Mouse (Mus musculus): ENCODE measurements at regions not wholly inside any gene's neighbourhood (a gene's known extent, or its start where the extent isn't known, plus 50 kb on each side); places are given as distances from the start of the nearest gene placed in this dataset. TPM values are rescaled to one million over a fixed set of nuclear protein-coding genes. Genes with fewer than 3 reads are reported as not detected.

DNA sequence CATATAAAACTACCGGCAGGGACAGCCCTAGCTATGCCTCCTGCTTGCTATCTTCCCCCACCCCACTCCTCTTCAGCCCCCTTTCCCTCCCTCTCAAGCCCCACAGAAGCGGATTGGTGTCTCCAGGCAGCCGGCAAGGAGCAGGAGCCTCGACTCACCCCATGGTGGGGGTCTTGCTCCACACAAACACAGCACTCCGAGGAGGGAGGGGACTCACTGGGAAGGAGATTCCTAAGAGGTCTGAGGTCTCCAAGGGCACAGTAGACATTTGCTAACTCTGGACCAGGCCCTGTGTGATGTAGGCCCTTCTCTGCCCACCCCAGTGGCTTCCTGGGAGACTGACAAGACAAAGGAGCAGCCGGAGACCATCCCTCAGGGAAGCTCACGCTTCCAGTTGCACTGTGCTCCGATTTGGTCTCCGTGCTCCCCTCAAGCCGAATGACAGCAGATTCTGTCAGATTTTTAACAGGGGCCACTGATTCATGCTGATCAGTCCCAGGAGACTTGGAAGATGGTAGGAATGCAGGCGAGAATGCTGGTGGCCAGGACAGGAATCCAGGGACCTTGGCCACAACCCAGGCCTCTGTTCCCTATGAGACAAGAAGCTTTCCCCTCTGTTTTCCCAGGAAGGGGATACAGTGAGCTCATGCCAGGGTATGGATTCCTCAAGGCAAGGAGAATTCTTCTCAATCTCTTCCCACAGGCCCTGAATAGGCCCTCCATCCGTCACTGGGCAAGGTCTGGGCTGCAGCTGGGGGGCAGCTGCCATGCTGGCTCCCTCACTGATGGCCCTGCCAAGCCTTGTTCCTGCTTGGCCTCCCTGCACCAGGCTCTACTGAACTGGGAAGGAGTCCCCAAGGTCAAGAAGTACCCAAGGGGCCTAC is 55.2 kb upstream of the Dlk1 start:
- Histone ChIP-seq H3K27ac (replicated peaks) (no peak overlapping the region), H3K9me3 (replicated peaks) (no peaks in the 10 kb centered on the region), H3K4me3 (replicated peaks) (no peak overlapping the region), H3K36me3 (no peaks in the 10 kb centered on the region), H3K4me1 (peaks cover 65% of the 10 kb centered on the region), H3K27me3 (replicated peaks) (0 out of 2 replicates have a peak, but pooled peaks cover 5% of the 10 kb centered on the region), H3K4me2 (no peak overlapping the region), H3K9ac (replicated peaks) (no peak overlapping the region)
- 54% methylated on average over 12 of the region's 12 CpGs for WGBS
- no peak for ATAC-seq (ENCODE audit: low FRiP score)

DNA sequence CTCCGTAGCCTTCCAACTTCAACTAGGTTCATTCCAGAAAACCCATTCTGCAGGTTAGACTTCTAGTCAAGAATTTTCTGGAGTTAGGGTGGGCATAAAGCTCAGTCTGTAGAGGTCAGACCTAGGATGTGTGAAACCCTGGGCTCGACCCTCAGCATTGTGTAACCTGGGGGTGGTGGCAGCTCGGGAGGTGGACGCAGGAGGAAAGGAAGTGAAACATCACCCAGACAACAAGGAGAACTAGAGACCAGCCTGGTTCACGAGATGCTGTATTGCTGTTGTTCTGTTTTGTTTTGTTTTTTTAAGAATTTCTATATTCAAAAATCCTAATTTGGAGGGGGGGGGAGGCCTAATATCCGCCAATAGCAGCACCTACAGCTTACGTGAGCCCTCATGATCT is 54.1 kb upstream of the Dlk1 start:
- Histone ChIP-seq H3K9ac (replicated peaks) (no peak overlapping the region), H3K27me3 (replicated peaks) (0 out of 2 replicates have a peak, but pooled peaks cover 3% of the 10 kb centered on the region), H3K9me3 (replicated peaks) (no peaks in the 10 kb centered on the region), H3K36me3 (no peaks in the 10 kb centered on the region), H3K4me3 (replicated peaks) (no peak overlapping the region), H3K4me2 (no peak overlapping the region), H3K27ac (replicated peaks) (no peak overlapping the region), H3K4me1 (peaks cover 65% of the 10 kb centered on the region)
- no peak for ATAC-seq (ENCODE audit: low FRiP score)
- 87% methylated on average over 7 of the region's 7 CpGs for WGBS

DNA sequence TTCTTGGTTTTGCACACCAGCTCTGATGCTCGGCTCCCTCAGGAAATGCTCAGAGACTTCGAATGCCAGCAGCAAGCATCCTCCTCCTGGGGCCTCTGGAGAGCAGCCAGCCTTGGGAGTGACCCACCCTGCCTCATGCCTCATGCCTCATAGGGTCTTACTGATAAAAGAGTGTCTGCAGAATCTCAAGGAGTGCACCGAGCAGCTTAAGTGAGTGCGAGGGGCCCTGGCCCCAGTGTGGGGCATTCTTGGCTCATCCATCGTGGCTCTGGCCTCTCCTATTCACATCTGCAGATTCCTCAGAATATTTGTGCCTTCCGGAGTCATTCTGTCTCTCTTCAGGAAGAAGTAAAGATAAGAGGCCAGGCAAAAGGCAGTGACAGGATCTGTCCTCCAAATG is 53.7 kb upstream of the Dlk1 start:
- WGBS: 29% methylated on average over 6 of the region's 6 CpGs
- no peak for ATAC-seq (ENCODE audit: low FRiP score)

DNA sequence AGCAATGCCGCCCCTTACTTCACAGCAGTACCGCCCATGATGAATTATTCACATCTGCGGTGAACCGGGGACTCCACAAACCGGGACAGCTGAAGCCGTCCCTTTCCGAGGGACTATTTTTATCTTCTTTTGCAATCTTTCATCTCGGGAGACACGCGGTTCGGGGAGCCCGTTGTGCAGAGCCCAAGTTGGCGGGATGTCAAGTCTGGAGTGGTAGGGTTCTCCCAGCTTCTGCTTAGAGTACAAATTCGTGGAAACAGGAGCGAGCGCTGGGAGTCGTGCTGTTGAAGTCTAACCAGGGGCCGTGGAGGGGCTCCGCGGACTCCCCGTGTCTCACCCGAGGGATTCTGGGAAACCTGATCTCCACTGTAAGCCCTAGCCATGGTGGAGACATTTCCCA is 53.0 kb upstream of the Dlk1 start:
- Histone ChIP-seq H3K4me3 (replicated peaks) (0 out of 2 replicates have a peak overlapping the region, but pooled peaks have one; percentile 4), H3K9ac (replicated peaks) (no peak overlapping the region), H3K4me1 (peaks cover 58% of the 10 kb centered on the region), H3K36me3 (no peaks in the 10 kb centered on the region), H3K27me3 (replicated peaks) (0 out of 2 replicates have a peak, but pooled peaks cover 3% of the 10 kb centered on the region), H3K4me2 (peak overlapping the region; percentile 41), H3K9me3 (replicated peaks) (no peaks in the 10 kb centered on the region), H3K27ac (replicated peaks) (no peak overlapping the region)
- 24% methylated on average over 22 of the region's 22 CpGs for WGBS
- ATAC-seq (ENCODE audit: low FRiP score): no peak

More for the DNA sequence above, 53.7 kb upstream of the Dlk1 start:
- Histone ChIP-seq H3K9ac (replicated peaks) (no peak overlapping the region), H3K27me3 (replicated peaks) (0 out of 2 replicates have a peak, but pooled peaks cover 3% of the 10 kb centered on the region), H3K4me3 (replicated peaks) (no peak overlapping the region), H3K4me2 (peak overlapping the region; percentile 41; the same call in 1 of the 2 replicates), H3K27ac (replicated peaks) (no peak overlapping the region; the same call in 1 of the 2 replicates), H3K9me3 (replicated peaks) (no peaks in the 10 kb centered on the region), H3K4me1 (peaks cover 62% of the 10 kb centered on the region), H3K36me3 (no peaks in the 10 kb centered on the region)

DNA sequence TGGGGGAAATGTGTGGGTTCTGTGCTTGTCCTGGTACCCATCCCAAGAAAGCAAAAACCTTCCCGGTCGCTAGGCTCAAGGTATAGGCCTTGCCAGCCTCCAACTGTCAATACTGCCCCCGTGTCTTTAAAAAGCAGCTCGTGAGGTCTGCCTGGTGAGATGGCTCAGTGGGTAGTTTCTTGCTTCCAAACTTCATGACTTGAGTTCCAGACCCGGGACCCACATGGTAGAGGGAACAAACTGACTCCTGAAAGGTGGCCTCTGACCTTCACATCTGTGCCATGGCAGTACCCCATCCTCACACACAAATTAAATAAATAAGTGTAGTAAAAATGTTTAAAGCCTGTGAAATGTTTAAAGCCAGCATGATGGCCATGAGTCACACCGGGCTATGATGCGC is 52.6 kb upstream of the Dlk1 start:
- Histone ChIP-seq H3K9ac (replicated peaks) (no peak overlapping the region), H3K27me3 (replicated peaks) (0 out of 2 replicates have a peak, but pooled peaks cover 3% of the 10 kb centered on the region), H3K36me3 (no peaks in the 10 kb centered on the region), H3K9me3 (replicated peaks) (no peaks in the 10 kb centered on the region), H3K4me2 (no peak overlapping the region), H3K4me3 (replicated peaks) (no peak overlapping the region), H3K4me1 (peaks cover 55% of the 10 kb centered on the region), H3K27ac (replicated peaks) (no peak overlapping the region)
- no peak for ATAC-seq (ENCODE audit: low FRiP score)
- WGBS: 86% methylated on average over 7 of the region's 7 CpGs

DNA sequence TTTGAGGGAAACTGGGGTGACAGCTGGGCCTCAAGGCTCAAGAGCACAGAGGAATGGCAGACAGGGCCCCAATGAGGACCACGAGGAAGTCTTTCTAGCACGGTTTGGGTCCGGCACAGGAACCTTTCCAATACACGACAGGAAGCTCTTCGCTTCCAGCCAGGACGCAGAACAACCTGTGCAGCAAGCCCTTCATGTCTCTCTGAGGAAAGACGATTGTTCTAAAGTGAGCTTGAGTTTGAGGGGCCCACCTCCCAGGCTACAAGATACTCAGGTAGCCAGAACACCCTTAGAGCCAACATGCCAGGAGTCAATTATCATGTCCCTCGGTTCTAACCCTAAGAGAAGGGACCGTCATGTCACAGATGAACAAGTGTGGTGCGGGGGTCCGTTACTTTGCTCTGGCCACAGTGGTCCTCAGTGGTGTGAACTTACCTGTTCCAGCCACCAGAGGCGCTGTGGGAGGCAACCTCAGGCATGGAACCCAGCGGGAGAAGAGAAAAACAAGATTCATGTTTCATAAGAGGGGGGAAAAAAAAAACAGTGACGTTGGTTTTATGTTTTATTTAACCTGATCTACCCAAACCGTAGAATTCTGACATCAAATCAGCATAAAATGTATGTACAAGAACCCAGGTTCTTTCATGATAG is 51.6 kb upstream of the Dlk1 start:
- H3K27ac ChIP-seq (replicated peaks): no peak overlapping the region; the same call in 1 of the 2 replicates
- 0 out of 2 replicates have a peak, but pooled peaks cover 3% of the 10 kb centered on the region for H3K27me3 ChIP-seq (replicated peaks)
- ATAC-seq (ENCODE audit: low FRiP score): no peak
- H3K4me1 ChIP-seq: peaks cover 55% of the 10 kb centered on the region
- H3K9me3 ChIP-seq (replicated peaks): no peaks in the 10 kb centered on the region
- H3K9ac ChIP-seq (replicated peaks): no peak overlapping the region
- H3K4me2 ChIP-seq: no peak overlapping the region
- H3K36me3 ChIP-seq: no peaks in the 10 kb centered on the region
- 54% methylated on average over 15 of the region's 15 CpGs for WGBS
- H3K4me3 ChIP-seq (replicated peaks): no peak overlapping the region

DNA sequence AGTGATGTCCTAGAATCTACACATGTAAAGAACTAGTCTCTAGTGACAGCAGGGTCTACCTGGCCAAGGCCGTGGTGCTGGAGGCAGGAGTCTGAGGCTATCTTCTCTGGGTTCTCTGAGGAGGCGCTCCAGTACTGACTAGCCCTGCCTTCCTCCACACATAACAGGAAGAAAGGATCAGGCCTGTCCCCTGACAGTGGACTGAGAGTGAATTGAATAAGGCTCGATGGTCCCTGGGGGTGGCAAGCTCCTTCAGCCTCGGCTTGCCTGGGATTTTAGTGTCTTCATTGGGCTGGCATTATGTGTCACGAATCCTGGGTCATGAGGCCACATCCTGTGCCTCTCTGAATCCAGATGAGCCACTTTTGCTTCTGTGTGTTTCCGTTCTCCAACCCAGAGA is 50.9 kb upstream of the Dlk1 start:
- H3K27me3 ChIP-seq (replicated peaks): 0 out of 2 replicates have a peak, but pooled peaks cover 3% of the 10 kb centered on the region
- no peak overlapping the region for H3K4me2 ChIP-seq
- WGBS: 79% methylated on average over 6 of the region's 6 CpGs
- H3K4me1 ChIP-seq: peaks cover 55% of the 10 kb centered on the region
- H3K9ac ChIP-seq (replicated peaks): no peak overlapping the region
- H3K9me3 ChIP-seq (replicated peaks): no peaks in the 10 kb centered on the region
- no peaks in the 10 kb centered on the region for H3K36me3 ChIP-seq
- H3K27ac ChIP-seq (replicated peaks): peak overlapping the region; percentile 54; the same call in 1 of the 2 replicates
- no peak overlapping the region for H3K4me3 ChIP-seq (replicated peaks)
- no peak for ATAC-seq (ENCODE audit: low FRiP score)

DNA sequence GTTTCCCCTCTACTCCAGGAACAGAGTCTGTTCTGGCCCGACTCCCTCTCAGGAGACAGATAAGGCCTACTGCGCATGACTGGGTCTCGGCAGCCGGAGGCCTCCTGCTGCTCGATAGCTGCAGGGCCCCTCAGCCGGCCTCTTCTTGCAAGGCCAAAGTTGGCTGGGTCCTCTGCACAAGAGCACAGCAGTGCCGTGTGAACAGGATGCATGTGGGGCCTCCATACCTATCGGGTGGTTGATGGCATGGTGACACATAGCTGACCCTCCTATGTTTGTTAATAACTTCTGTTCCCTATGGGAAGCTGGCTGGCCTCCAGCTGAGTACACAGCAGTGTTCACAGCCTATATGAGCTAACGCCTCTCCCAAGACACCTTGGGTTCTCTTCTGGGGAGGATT is 50.4 kb upstream of the Dlk1 start:
- peaks cover 55% of the 10 kb centered on the region for H3K4me1 ChIP-seq
- 9% methylated on average over 9 of the region's 9 CpGs for WGBS
- H3K4me3 ChIP-seq (replicated peaks): no peak overlapping the region
- H3K4me2 ChIP-seq: no peak overlapping the region
- no peaks in the 10 kb centered on the region for H3K36me3 ChIP-seq
- H3K9me3 ChIP-seq (replicated peaks): no peaks in the 10 kb centered on the region
- ATAC-seq (ENCODE audit: low FRiP score): peak; percentile 35; the same call in 1 of the 2 replicates
- H3K27me3 ChIP-seq (replicated peaks): 0 out of 2 replicates have a peak, but pooled peaks cover 2% of the 10 kb centered on the region
- H3K27ac ChIP-seq (replicated peaks): peak overlapping the region; percentile 45
- H3K9ac ChIP-seq (replicated peaks): no peak overlapping the region; the same call in 1 of the 2 replicates

Small RNA genes in the stretch of these regions (microRNA-seq; reads per million reads assigned to microRNA genes)
- gene Gm22234: not detected
- not detected for gene Gm25297

Measured in neural tube, embryonic 15.5 days (tissue).